ENCODE assay signal across 10 mouse cellular contexts in the genomic region with DNA sequence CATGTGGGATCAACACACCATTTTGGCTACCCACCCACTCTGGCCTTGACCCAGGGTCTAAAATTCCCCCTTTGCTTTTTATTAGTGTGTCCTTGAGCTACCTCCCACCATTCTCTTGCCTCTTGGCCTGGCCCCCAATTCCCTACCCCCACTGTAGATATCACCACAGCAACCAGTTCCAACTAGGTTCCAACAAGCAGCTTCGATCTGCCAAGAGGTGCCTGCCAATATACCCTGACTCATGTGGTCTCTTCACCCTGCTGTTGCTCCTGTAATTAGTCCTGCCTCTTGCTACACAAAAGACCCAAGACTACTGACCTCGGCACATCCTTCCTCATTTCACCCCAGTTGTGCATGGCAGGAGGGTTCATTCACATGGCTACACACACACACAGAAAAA. TPM values are rescaled to one million over a fixed set of nuclear protein-coding genes. Genes with fewer than 3 reads are reported as not detected.
DNase-seq lines count a peak whose midpoint lies in the region; ATAC-seq and TF ChIP-seq lines count a peak whose summit lies in the region.
"Had no signal": no experiment of that assay in that cellular context is flagged by ENCODE, and none has a peak within 500 bp of the region (broad histone marks: within the 10 kb centered on the region; RNA-seq: fewer than 3 reads in every experiment).

No protein-coding gene starts in this region.

- peak; percentile 67 for ATAC-seq in hindbrain, embryonic 13.5 days (ENCODE audit: low FRiP score)
- ATAC-seq in midbrain, postnatal 0 days (ENCODE audit: low FRiP score) = peak; percentile 81

- no peak overlapping the region for H3K4me3 ChIP-seq in hindbrain, embryonic 13.5 days
- H3K4me3 ChIP-seq in midbrain, postnatal 0 days (ENCODE audit: low read depth, low read length) = no peak overlapping the region
- H3K4me3 ChIP-seq: heart, embryonic 15.5 days had no signal

- H3K4me1 ChIP-seq in hindbrain, embryonic 13.5 days (replicated peaks) = peaks cover 56% of the 10 kb centered on the region
- peaks cover 18% of the 10 kb centered on the region for H3K4me1 ChIP-seq in midbrain, postnatal 0 days (ENCODE audit: insufficient read depth, low read length)

- WGBS in hindbrain, embryonic 13.5 days = 5% methylated on average over 2 of the region's 2 CpGs
- WGBS in midbrain, postnatal 0 days = 1% methylated on average over 2 of the region's 2 CpGs

- TF ChIP-seq CTCF in midbrain, postnatal 0 days (IDR thresholded peaks at IDR 0.05) = no peak

- no peak overlapping the region for H3K4me2 ChIP-seq in hindbrain, embryonic 13.5 days
- no peak overlapping the region for H3K4me2 ChIP-seq in midbrain, postnatal 0 days (ENCODE audit: low read depth, low read length, poor library complexity, severe bottlenecking)
- H3K4me2 ChIP-seq: heart, embryonic 15.5 days had no signal

- peak; percentile 13 for DNase-seq in ovary, adult 18-20 months (ENCODE audit: low spot score)
- DNase-seq in ovary, postnatal 14 days (ENCODE audit: low spot score) = no peak
- peak; percentile 41 for DNase-seq in fibroblast of lung, adult 2 months (ENCODE audit: low read depth)
- peak; percentile 88 for DNase-seq in midbrain, postnatal 0 days (ENCODE audit: low spot score)
- no peak for DNase-seq in adrenal gland, postnatal 14 days
- no peak for DNase-seq in thymus, postnatal 36 days
- DNase-seq: cerebellum, adult 11-12 months had no signal

- peaks cover 26% of the 10 kb centered on the region for H3K27me3 ChIP-seq in hindbrain, embryonic 13.5 days
- H3K27me3 ChIP-seq in midbrain, postnatal 0 days (ENCODE audit: insufficient read depth, low read length) = no peaks in the 10 kb centered on the region

- H3K36me3 ChIP-seq in hindbrain, embryonic 13.5 days = no peaks in the 10 kb centered on the region
- no peaks in the 10 kb centered on the region for H3K36me3 ChIP-seq in midbrain, postnatal 0 days (ENCODE audit: insufficient read depth, low read length)
- H3K36me3 ChIP-seq: heart, embryonic 15.5 days had no signal

- no peak overlapping the region for H3K9ac ChIP-seq in hindbrain, embryonic 13.5 days
- H3K9ac ChIP-seq in midbrain, postnatal 0 days (replicated peaks; ENCODE audit: low read length, poor library complexity, severe bottlenecking) = no peak overlapping the region
- H3K9ac ChIP-seq: heart, embryonic 15.5 days had no signal

- no peaks in the 10 kb centered on the region for H3K9me3 ChIP-seq in hindbrain, embryonic 13.5 days
- no peaks in the 10 kb centered on the region for H3K9me3 ChIP-seq in midbrain, postnatal 0 days (ENCODE audit: low read length)
- H3K9me3 ChIP-seq: heart, embryonic 15.5 days had no signal

- H3K27ac ChIP-seq in hindbrain, embryonic 13.5 days = peak overlapping the region; percentile 37
- no peak overlapping the region for H3K27ac ChIP-seq in midbrain, postnatal 0 days (ENCODE audit: low read depth, low read length)
- H3K27ac ChIP-seq: heart, embryonic 15.5 days had no signal

RNA-seq across cellular contexts. Expression of a gene that starts 21.5 kb away (rescaled TPM):
- 19.1 and 20.1 TPM in 2 replicates for polyA plus RNA-seq in hindbrain, embryonic 13.5 days (2015; fragmentation: Nextera tagmentation; extraction: Ambion mirVana)
- total RNA-seq in midbrain, postnatal 0 days (2014; rRNA removed) = 19.6 and 20.8 TPM in 2 replicates
- polyA plus RNA-seq in midbrain, postnatal 0 days (2015; fragmentation: Nextera tagmentation; extraction: Ambion mirVana) = 8.8 and 9.2 TPM in 2 replicates
- total RNA-seq in adrenal gland, postnatal 14 days (2021) = 0.96 and 1.3 TPM in 2 replicates
- polyA plus RNA-seq: liver, embryonic 16.5 days had no signal

RNA-seq across cellular contexts. Expression of a gene that starts 33.5 kb away (rescaled TPM):
- polyA plus RNA-seq in hindbrain, embryonic 13.5 days (2015; fragmentation: Nextera tagmentation; extraction: Ambion mirVana) = 0.81 and 0.91 TPM in 2 replicates
- total RNA-seq in midbrain, postnatal 0 days (2014; rRNA removed) = 0.24 and 0.27 TPM in 2 replicates
- 1.1 and 1.4 TPM in 2 replicates for polyA plus RNA-seq in midbrain, postnatal 0 days (2015; fragmentation: Nextera tagmentation; extraction: Ambion mirVana)
- total RNA-seq in adrenal gland, postnatal 14 days (2021) = not detected in 2 replicates
- polyA plus RNA-seq: heart, embryonic 15.5 days; liver, embryonic 16.5 days had no signal

Comparison
In these comparisons a context has a peak if more than half of its experiments do, and no peak if none do; other contexts are left out.
1. DNase-seq: peak in ovary, adult 18-20 months (single experiment), fibroblast of lung, adult 2 months (single experiment) and midbrain, postnatal 0 days (single experiment); none in ovary, postnatal 14 days (single experiment), adrenal gland, postnatal 14 days (single experiment) and thymus, postnatal 36 days (0 of 2).